Mouse (Mus musculus): ENCODE data around the gene Zfp467. TPM values are rescaled to one million over a fixed set of nuclear protein-coding genes. Genes with fewer than 3 reads are reported as not detected.

The Zfp467 gene
- polyA plus RNA-seq (2012): not detected in 2 replicates

DNA sequence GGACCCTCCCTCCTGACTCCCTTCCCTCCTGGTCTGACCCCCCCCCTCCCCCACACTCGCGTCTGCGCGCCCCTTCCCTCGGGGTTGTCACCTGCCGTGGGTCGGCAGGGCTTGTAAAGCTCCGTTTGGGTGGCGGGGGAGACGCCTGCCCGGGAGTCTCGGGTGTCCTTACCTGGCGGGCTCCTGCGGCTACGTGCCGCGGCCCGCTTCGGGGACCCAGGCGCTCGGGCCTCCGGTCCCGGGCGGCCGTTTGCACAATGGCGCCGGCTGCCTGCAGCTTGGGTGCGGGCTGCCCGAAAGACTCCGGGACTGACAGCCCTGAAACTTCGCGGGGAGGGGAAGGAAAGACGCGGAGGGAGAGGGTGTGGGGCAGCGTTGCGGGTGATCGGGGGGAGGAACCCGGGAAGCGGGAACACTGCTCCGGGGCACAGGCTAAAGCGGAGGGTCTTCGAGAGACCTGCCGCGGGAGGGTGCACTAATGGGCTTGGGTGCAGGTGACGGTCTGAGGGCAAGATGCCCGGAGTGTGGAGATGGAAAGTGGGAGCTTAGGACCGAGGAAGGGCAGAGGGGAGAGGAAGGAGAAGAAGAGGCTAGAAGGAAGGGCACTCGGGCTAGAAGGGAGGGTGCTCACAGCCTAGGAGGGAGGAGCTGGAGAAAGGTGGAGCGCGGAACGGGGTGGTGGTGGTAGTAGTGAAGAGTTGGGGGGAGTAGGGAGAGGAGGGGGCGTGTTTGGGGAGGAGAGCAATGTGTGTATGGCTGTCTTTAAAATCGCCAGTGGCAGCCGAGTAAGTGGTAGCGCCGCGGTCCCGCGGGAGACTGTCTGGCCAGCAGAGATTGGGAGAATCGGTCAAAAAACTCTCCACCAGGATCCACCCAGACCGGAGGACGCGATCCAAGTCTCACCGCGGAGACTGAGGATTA is at the start of gene Zfp467:
Zfp467 (minus strand) TSS at position 645 of the 921 bp plus-strand sequence.
- TF ChIP-seq GATA1 (IDR thresholded peaks at IDR 0.05; ENCODE audit: low read length): no peak

GRCm38 (mm10) chr6:48493136-48493730 is 47.6 kb upstream of the Zfp467 start:
- TF ChIP-seq GATA1 (IDR thresholded peaks at IDR 0.05; ENCODE audit: low read length): no peak

DNA sequence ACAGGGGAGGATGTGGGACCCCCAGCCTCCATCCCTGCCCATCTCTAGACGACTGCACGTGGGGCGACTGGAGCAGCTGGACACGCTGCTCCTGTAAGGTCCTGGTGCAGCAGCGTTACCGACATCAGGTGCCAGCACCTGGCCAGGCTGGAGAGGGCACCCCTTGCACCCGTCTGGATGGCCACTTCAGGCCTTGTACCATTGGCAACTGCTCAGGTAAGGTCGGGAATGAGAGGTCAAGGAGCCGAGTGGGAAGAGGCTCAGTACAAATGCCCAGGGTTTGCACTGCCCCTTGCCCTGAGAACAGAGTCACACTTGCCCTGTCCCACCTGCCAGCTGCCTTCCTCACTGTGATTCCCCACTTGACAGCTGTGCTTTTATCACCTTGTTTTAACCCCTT is 45.7 kb upstream of the Zfp467 start:
- TF ChIP-seq GATA1 (IDR thresholded peaks at IDR 0.05; ENCODE audit: low read length): no peak

DNA sequence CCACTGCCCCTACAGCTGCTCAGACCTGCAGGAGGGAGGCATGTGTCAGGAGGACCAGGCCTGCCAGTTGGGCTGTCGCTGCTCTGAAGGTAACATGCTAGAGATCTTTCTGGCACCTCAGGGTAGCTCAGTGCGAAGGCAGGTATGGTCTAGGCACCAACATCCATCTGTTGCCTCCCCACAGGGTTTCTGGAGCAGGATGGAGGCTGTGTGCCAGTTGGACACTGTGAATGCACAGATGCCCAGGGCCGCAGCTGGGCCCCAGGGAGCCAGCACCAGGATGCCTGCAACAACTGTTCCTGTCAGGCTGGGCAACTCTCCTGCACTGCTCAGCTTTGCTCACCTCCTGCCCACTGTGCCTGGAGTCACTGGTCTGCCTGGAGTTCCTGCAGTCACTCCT is 44.1 kb upstream of the Zfp467 start:
- no peak for TF ChIP-seq GATA1 (IDR thresholded peaks at IDR 0.05; ENCODE audit: low read length)

GRCm38 (mm10) chr6:48487747-48488725 is 42.4 kb upstream of the Zfp467 start:
- TF ChIP-seq GATA1 (IDR thresholded peaks at IDR 0.05; ENCODE audit: low read length): no peak

GRCm38 (mm10) chr6:48482501-48482900 is 36.9 kb upstream of the Zfp467 start:
- no peak for TF ChIP-seq GATA1 (IDR thresholded peaks at IDR 0.05; ENCODE audit: low read length)

DNA sequence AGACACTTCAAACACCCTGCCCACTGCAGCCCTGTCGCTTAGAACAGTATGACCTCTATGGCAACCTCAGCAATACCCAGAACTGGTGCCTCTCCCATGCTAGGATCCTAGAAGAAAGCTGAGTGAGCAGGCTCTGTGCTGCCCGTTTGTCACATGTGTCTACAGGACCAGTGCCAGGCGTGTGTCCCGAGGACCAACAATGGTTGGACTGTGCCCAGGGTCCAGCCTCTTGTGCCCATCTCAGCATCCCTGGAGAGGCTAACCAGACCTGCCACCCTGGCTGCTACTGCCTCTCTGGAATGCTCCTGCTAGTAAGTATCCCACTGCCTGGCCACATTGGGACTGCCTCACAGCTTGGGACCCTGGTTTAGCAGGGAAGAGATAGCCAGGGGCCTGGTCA is 32.8 kb upstream of the Zfp467 start:
- no peak for TF ChIP-seq GATA1 (IDR thresholded peaks at IDR 0.05; ENCODE audit: low read length)

- no peak for TF ChIP-seq GATA1 (IDR thresholded peaks at IDR 0.05; ENCODE audit: low read length)
Measured at GRCm38 (mm10) chr6:48470739-48471138, 25.1 kb upstream of the Zfp467 start.

DNA sequence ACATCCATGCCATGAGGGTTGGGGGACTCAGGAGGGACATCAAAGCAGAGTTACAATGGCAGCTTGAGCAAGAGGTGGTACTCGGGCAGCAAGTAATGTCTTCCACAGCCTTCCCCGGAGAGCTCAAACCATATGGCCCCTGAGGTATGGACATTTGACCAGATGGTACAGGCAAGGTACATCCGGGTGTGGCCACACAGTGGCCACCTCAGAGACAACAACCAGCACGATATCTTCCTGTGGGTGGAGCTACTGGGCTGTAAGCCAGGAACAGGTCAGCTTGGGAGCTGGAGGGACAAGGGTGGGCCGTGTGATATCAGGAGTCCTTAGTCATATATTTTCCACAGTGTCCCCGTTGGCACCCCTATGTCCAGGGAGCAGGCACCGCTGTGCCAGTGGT is 21.9 kb upstream of the Zfp467 start:
- TF ChIP-seq GATA1 (IDR thresholded peaks at IDR 0.05; ENCODE audit: low read length): no peak

DNA sequence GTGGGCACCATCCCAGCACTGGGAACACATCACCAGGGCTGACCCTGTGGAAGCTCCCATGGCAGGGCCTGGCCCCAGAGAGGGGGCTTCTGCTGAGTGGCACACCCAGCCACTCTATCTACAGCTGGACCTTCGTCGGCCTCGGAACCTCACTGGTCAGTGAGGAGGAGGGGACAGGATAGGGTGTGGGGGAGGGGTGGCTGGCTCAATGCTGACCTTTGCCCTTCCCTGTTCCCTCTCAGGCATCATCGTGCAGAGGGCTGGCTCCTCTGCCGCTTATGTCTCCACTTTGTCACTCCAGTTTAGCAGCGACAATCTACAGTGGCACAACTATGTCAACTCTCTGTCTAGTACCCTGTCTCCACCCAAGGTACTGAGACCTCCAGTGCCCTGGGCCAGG is 21.1 kb upstream of the Zfp467 start:
- TF ChIP-seq GATA1 (IDR thresholded peaks at IDR 0.05; ENCODE audit: low read length): no peak

- TF ChIP-seq GATA1 (IDR thresholded peaks at IDR 0.05; ENCODE audit: low read length): no peak
Measured at GRCm38 (mm10) chr6:48464966-48465679, 19.5 kb upstream of the Zfp467 start.

- no peak for TF ChIP-seq GATA1 (IDR thresholded peaks at IDR 0.05; ENCODE audit: low read length)
Measured at GRCm38 (mm10) chr6:48452771-48453170, 7.1 kb upstream of the Zfp467 start.

GRCm38 (mm10) chr6:48452151-48452550 is 6.5 kb upstream of the Zfp467 start:
- TF ChIP-seq GATA1 (IDR thresholded peaks at IDR 0.05; ENCODE audit: low read length): no peak

GRCm38 (mm10) chr6:48448527-48448926 is 2.9 kb upstream of the Zfp467 start:
- TF ChIP-seq GATA1 (IDR thresholded peaks at IDR 0.05; ENCODE audit: low read length): no peak

GRCm38 (mm10) chr6:48447929-48448328 is 2.3 kb upstream of the Zfp467 start, which contains the start of gene Sspo:
Sspo (plus strand) TSS chr6:48448229.
- no peak for TF ChIP-seq GATA1 (IDR thresholded peaks at IDR 0.05; ENCODE audit: low read length)
